Mouse (Mus musculus): ENCODE data around the gene Tmem50b. TPM values are rescaled to one million over a fixed set of nuclear protein-coding genes. Genes with fewer than 3 reads are reported as not detected.

The Tmem50b gene
- polyA plus RNA-seq, 1 experiment from 2014 or later = 39.5 TPM

GRCm38 (mm10) chr16:91527051-91527450 lies 70.5 kb downstream of the Tmem50b start:
- no peak for ATAC-seq (ENCODE audit: low read depth)
- DNase-seq (ENCODE audit: low spot score) = no peak
- no peaks in the 10 kb centered on the region for H3K27me3 ChIP-seq (replicated peaks; ENCODE audit: control insufficient read depth, insufficient read depth, low read length)

GRCm38 (mm10) chr16:91526274-91526673 lies 71.3 kb downstream of the Tmem50b start:
- no peak for ATAC-seq (ENCODE audit: low read depth)
- H3K9ac ChIP-seq (ENCODE audit: low read depth, low read length) = no peak overlapping the region
- 93% methylated on average over 6 of the region's 6 CpGs for WGBS

More at GRCm38 (mm10) chr16:91527051-91527450, 70.5 kb downstream of the Tmem50b start:
- Histone ChIP-seq H3K9me3 (ENCODE audit: control insufficient read depth, low read length) (no peaks in the 10 kb centered on the region), H3K27ac (replicated peaks; ENCODE audit: low read depth, low read length) (no peak overlapping the region), H3K9ac (ENCODE audit: low read depth, low read length) (no peak overlapping the region), H3K4me2 (ENCODE audit: low read depth, low read length) (no peak overlapping the region), H3K4me3 (ENCODE audit: low read depth, low read length) (no peak overlapping the region), H3K4me1 (ENCODE audit: control insufficient read depth, insufficient read depth, low read length) (no peaks in the 10 kb centered on the region), H3K36me3 (ENCODE audit: control insufficient read depth, insufficient read depth, low read length) (no peaks in the 10 kb centered on the region)
- 69% methylated on average over 10 of the region's 10 CpGs for WGBS

More at GRCm38 (mm10) chr16:91526274-91526673, 71.3 kb downstream of the Tmem50b start:
- no peaks in the 10 kb centered on the region for H3K9me3 ChIP-seq (ENCODE audit: control insufficient read depth, low read length)
- H3K27ac ChIP-seq (replicated peaks; ENCODE audit: low read depth, low read length) = no peak overlapping the region
- H3K4me1 ChIP-seq (ENCODE audit: control insufficient read depth, insufficient read depth, low read length) = no peaks in the 10 kb centered on the region
- DNase-seq (ENCODE audit: low spot score) = no peak
- no peak overlapping the region for H3K4me3 ChIP-seq (ENCODE audit: low read depth, low read length)
- H3K36me3 ChIP-seq (ENCODE audit: control insufficient read depth, insufficient read depth, low read length) = no peaks in the 10 kb centered on the region
- no peaks in the 10 kb centered on the region for H3K27me3 ChIP-seq (replicated peaks; ENCODE audit: control insufficient read depth, insufficient read depth, low read length)
- H3K4me2 ChIP-seq (ENCODE audit: low read depth, low read length) = no peak overlapping the region

Small RNA genes within 50 kb of the gene (microRNA-seq; reads per million reads assigned to microRNA genes)
- not detected for gene Mir6367 (ENCODE audit: borderline number of aligned reads)

Other genes with a start within 250 kb of the Tmem50b start
- 62.7 and 67.7 TPM in 2 replicates for gene Ifnar2, start 225.0 kb downstream of the Tmem50b start, polyA plus RNA-seq (2014; fragmentation: Nextera tagmentation; extraction: Ambion mirVana)
- gene Gm21970, start 206.1 kb downstream of the Tmem50b start, polyA plus RNA-seq (2014; fragmentation: Nextera tagmentation; extraction: Ambion mirVana) = not detected in 2 replicates
- 32.6 and 33.2 TPM in 2 replicates for gene Il10rb, start 191.6 kb downstream of the Tmem50b start, polyA plus RNA-seq (2014; fragmentation: Nextera tagmentation; extraction: Ambion mirVana)
- 47.3 and 53.7 TPM in 2 replicates for gene Ifnar1, start 112.6 kb downstream of the Tmem50b start, polyA plus RNA-seq (2014; fragmentation: Nextera tagmentation; extraction: Ambion mirVana)
- gene Ifngr2, start 50.7 kb downstream of the Tmem50b start, polyA plus RNA-seq (2014; fragmentation: Nextera tagmentation; extraction: Ambion mirVana) = 51.0 and 55.9 TPM in 2 replicates
- gene Dnajc28, start 21.2 kb upstream of the Tmem50b start, polyA plus RNA-seq (2014; fragmentation: Nextera tagmentation; extraction: Ambion mirVana) = 2.4 and 4.5 TPM in 2 replicates
- 84.5 and 96.3 TPM in 2 replicates for gene Gart, start 49.2 kb upstream of the Tmem50b start, polyA plus RNA-seq (2014; fragmentation: Nextera tagmentation; extraction: Ambion mirVana)
- gene Son, start 49.7 kb upstream of the Tmem50b start, polyA plus RNA-seq (2014; fragmentation: Nextera tagmentation; extraction: Ambion mirVana) = 145 and 157 TPM in 2 replicates
- gene Donson, start 91.0 kb upstream of the Tmem50b start, polyA plus RNA-seq (2014; fragmentation: Nextera tagmentation; extraction: Ambion mirVana) = 17.8 and 21.7 TPM in 2 replicates
- gene Cryzl1, start 131.2 kb upstream of the Tmem50b start, polyA plus RNA-seq (2014; fragmentation: Nextera tagmentation; extraction: Ambion mirVana) = 61.6 and 61.8 TPM in 2 replicates
- 28.1 and 30.1 TPM in 2 replicates for gene Itsn1, start 131.5 kb upstream of the Tmem50b start, polyA plus RNA-seq (2014; fragmentation: Nextera tagmentation; extraction: Ambion mirVana)